Mouse (Mus musculus) ES-E14 (cell line): Measurements from ENCODE around the gene Naga. TPM values are rescaled to one million over a fixed set of nuclear protein-coding genes. Genes with fewer than 3 reads are reported as not detected.

Experiments
- DNase-seq: peaks from one replicate; pipeline ENCODE4 v3.0.0-alpha.2; 2013; ENCODE audit warnings: low read depth, low spot score
- H3K27ac ChIP-seq: 2 replicates; pipeline ENCODE4 v1.5.1; 2012; ENCODE audit warnings: low read depth, mild to moderate bottlenecking, low read length, moderate library complexity, mixed read lengths; ENCODE audit not compliant: poor library complexity, insufficient read depth, severe bottlenecking
- H3K36me3 ChIP-seq: 2 replicates; pipeline ENCODE4 v1.6.1; 2012; ENCODE audit warnings: mild to moderate bottlenecking, low read length, moderate library complexity, mixed read lengths; ENCODE audit not compliant: control insufficient read depth, poor library complexity, insufficient read depth, severe bottlenecking
- H3K4me1 ChIP-seq, 2 experiments: fragments of 150-350 bp in 1 of 2; sonication (generic) in 1 of 2; 2 replicates each; pipeline ENCODE4 v1.6.1; 2012; ENCODE audit warnings: low read length in 2 of 2, mild to moderate bottlenecking in 1 of 2, mixed read lengths in 1 of 2; ENCODE audit not compliant: control insufficient read depth in 2 of 2, insufficient read depth in 2 of 2, poor library complexity in 1 of 2
- H3K4me3 ChIP-seq, 2 experiments: fragments of 150-350 bp in 1 of 2; sonication (generic) in 1 of 2; 2 replicates each; pipeline ENCODE4 v1.5.1; 2012; ENCODE audit warnings: low read length in 2 of 2, low read depth in 1 of 2, mild to moderate bottlenecking in 1 of 2, mixed read lengths in 1 of 2; ENCODE audit not compliant: insufficient read depth in 1 of 2, poor library complexity in 1 of 2, severe bottlenecking in 1 of 2
- H3K9ac ChIP-seq: 2 replicates; pipeline ENCODE4 v1.6.1; 2012; ENCODE audit warnings: low read depth, mild to moderate bottlenecking, low read length, mixed read lengths; ENCODE audit not compliant: poor library complexity, insufficient read depth, severe bottlenecking
- H3K9me3 ChIP-seq: fragments of 150-350 bp; sonication (generic); 2 replicates; pipeline ENCODE4 v1.6.1; 2012; ENCODE audit warnings: low read depth, mild to moderate bottlenecking, low read length; ENCODE audit not compliant: control insufficient read depth, insufficient read depth
- CHD2 ChIP-seq: IDR thresholded peaks from 2 replicates; pipeline ENCODE4 v1.6.1; 2014; ENCODE audit warnings: mild to moderate bottlenecking, low read depth, low read length, inconsistent platforms
- HCFC1 ChIP-seq: IDR thresholded peaks from 2 replicates; pipeline ENCODE4 v1.6.1; 2012; ENCODE audit warnings: low read length, inconsistent platforms, borderline replicate concordance; ENCODE audit not compliant: insufficient read depth
- MAFK ChIP-seq: IDR thresholded peaks from 2 replicates; pipeline ENCODE4 v1.6.1; 2014; ENCODE audit warnings: mild to moderate bottlenecking, low read depth, low read length, inconsistent platforms; ENCODE audit not compliant: insufficient read depth
- ZC3H11A ChIP-seq: IDR thresholded peaks from 2 replicates; pipeline ENCODE4 v1.6.1; 2012; ENCODE audit warnings: low read depth, mild to moderate bottlenecking, inconsistent platforms, low read length, borderline replicate concordance
- ZNF384 ChIP-seq: IDR thresholded peaks from 2 replicates; pipeline ENCODE4 v1.6.1; 2012; ENCODE audit warnings: low read depth, low read length, inconsistent platforms
- in situ Hi-C, 2 experiments: fragments of 600-800 bp; cut with MboI; formaldehyde crosslinking; loops; one replicate each; pipeline ENCODE4 v1.15.1; 2025; ENCODE audit warnings: low sequenced_read_pairs in 2 of 2, inconsistent platforms in 1 of 2; ENCODE audit not compliant: unreplicated experiment in 2 of 2
- total RNA-seq: library from RNA; depleted of rRNA; stranded (reverse); fragments of 300-350 nt; gene quantifications from 2 replicates; pipeline ENCODE4 v1.2.3, GENCODE M21; 2012; rRNA removed

Gene Naga
- 17.6 and 35.3 TPM in 2 replicates for total RNA-seq

- in situ Hi-C loops = no loop called here
- H3K36me3 ChIP-seq = peaks cover 16% of the 10 kb centered on the region; the same call in 1 of the 2 replicates
- no peak within 1 kb of the TSS for H3K27ac ChIP-seq
- peak; percentile 98 for DNase-seq
- H3K9ac ChIP-seq = peak within 1 kb of the TSS; percentile 77
- no peak for TF ChIP-seq CHD2
- TF ChIP-seq ZNF384 = no peak
- TF ChIP-seq HCFC1 = no peak
- TF ChIP-seq ZC3H11A = no peak
- TF ChIP-seq MAFK = no peak
- H3K9me3 ChIP-seq = no peaks in the 10 kb centered on the region
- peak within 1 kb of the TSS; percentile 65 to 74 for H3K4me3 ChIP-seq
- H3K4me1 ChIP-seq = peaks cover 10 to 12% of the 10 kb centered on the region in 2 experiments; a peak in 3 of 4 replicates
Observed at GRCm38 (mm10) chr15:82338593-82339112, at the start of gene Naga, which contains the start of the genes Pheta2 and Smdt1. Naga (minus strand) TSS chr15:82338925. Pheta2 (plus strand) TSS chr15:82338942. Smdt1 (plus strand) TSS chr15:82338959.

- in situ Hi-C loops = no loop called here
- Histone ChIP-seq H3K9me3 (no peaks in the 10 kb centered on the region), H3K36me3 (no peaks in the 10 kb centered on the region), H3K4me3 (no peak overlapping the region), H3K27ac (no peak overlapping the region), H3K4me1 (no peaks in the 10 kb centered on the region; a peak in 1 of 4 replicates), H3K9ac (no peak overlapping the region)
- TF ChIP-seq ZC3H11A (no peak), ZNF384 (no peak), HCFC1 (no peak), CHD2 (no peak), MAFK (no peak)
- DNase-seq = no peak
Observed at GRCm38 (mm10) chr15:82385729-82386128, 47.0 kb upstream of the Naga start.

DNA sequence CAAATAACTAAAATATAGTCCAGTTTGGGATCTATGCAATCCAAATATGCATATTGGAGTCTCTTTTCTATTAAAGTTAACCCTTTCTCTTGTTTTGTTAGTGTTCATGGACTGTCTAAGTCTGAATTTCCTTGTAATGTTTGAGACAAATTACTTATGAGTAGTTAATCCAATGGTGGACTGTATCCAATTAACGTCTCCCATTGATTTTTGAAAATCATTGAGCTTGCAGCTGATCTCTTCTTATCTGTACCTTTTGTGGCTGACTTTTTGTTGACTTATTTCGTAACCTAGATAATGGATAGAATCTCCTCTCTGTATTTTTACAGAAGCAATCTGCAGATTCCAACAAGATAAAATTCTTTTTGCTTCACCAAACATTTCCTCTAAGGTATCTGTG is 43.7 kb upstream of the Naga start:
- TF ChIP-seq HCFC1 = no peak
- no peak for TF ChIP-seq MAFK
- TF ChIP-seq ZNF384 = no peak
- no peak for TF ChIP-seq ZC3H11A
- TF ChIP-seq CHD2 = no peak
- in situ Hi-C loops = no loop called here
- no peak for DNase-seq

DNA sequence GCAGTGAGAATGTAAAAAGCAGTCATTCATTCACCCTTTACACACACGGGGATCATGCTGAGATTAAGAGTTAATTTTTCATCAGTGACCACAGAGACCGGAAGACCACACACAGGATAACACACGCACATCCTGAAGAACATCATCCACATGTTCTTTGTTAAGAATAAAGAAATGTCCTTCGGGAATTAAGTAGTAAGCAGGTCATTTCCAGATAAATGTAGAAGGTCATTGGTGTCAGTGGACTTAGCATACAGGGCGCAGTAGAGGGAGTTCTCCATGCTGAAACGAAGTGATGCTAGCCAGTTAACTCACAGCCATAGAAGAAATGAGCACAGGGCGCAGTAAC is 42.0 kb upstream of the Naga start:
- Histone ChIP-seq H3K4me1 (peaks cover 0 to 2% of the 10 kb centered on the region in 2 experiments; a peak in 1 of 4 replicates), H3K27ac (no peak overlapping the region), H3K9ac (no peak overlapping the region), H3K4me3 (no peak overlapping the region), H3K36me3 (no peaks in the 10 kb centered on the region), H3K9me3 (no peaks in the 10 kb centered on the region)
- TF ChIP-seq HCFC1 = no peak
- no peak for TF ChIP-seq CHD2
- TF ChIP-seq ZC3H11A = no peak
- TF ChIP-seq ZNF384 = no peak
- no peak for TF ChIP-seq MAFK
- in situ Hi-C loops = no loop called here
- DNase-seq = no peak

More for the DNA sequence above, 43.7 kb upstream of the Naga start:
- Histone ChIP-seq H3K9me3 (no peaks in the 10 kb centered on the region), H3K4me1 (peaks cover 0 to 2% of the 10 kb centered on the region in 2 experiments; a peak in 1 of 4 replicates), H3K36me3 (no peaks in the 10 kb centered on the region), H3K4me3 (no peak overlapping the region), H3K27ac (no peak overlapping the region), H3K9ac (no peak overlapping the region)
